Mouse (Mus musculus) lung, embryonic 16.5 days (tissue): Measurements from ENCODE around the gene Lbx1. TPM values are rescaled to one million over a fixed set of nuclear protein-coding genes. Genes with fewer than 3 reads are reported as not detected.

ENCODE experiments used
- ATAC-seq: fragments of 200-750 bp; cut with Nextera tagmentation; 2 replicates; pipeline ENCODE4 v1.8.0; 2017; ENCODE audit warnings: low read depth, mild to moderate bottlenecking, moderate library complexity
- H3K27ac ChIP-seq: fragments of 300-500 bp; sonication (generic); 2 replicates; pipeline ENCODE4 v1.5.1; 2014; ENCODE audit warnings: mild to moderate bottlenecking, control low read depth, low read length
- H3K27me3 ChIP-seq: fragments of 300-500 bp; sonication (generic); 2 replicates; pipeline ENCODE4 v1.6.1; 2014; ENCODE audit warnings: low read depth, low read length, mixed read lengths; ENCODE audit not compliant: control insufficient read depth, insufficient read depth
- H3K36me3 ChIP-seq: fragments of 300-500 bp; sonication (generic); 2 replicates; pipeline ENCODE4 v1.6.1; 2014; ENCODE audit warnings: low read length; ENCODE audit not compliant: control insufficient read depth, insufficient read depth
- H3K4me1 ChIP-seq: fragments of 300-500 bp; sonication (generic); replicated peaks from 2 replicates; pipeline ENCODE4 v1.6.1; 2014; ENCODE audit warnings: low read length, mixed read lengths; ENCODE audit not compliant: control insufficient read depth, insufficient read depth
- H3K4me2 ChIP-seq: fragments of 300-500 bp; sonication (generic); 2 replicates; pipeline ENCODE4 v1.6.1; 2014; ENCODE audit warnings: low read depth, low read length, control low read depth
- H3K4me3 ChIP-seq: fragments of 300-500 bp; sonication (generic); 2 replicates; pipeline ENCODE4 v1.5.1; 2014; ENCODE audit warnings: mild to moderate bottlenecking, low read length, control low read depth
- H3K9ac ChIP-seq: fragments of 300-500 bp; sonication (generic); 2 replicates; pipeline ENCODE4 v1.6.1; 2014; ENCODE audit warnings: low read length, control low read depth
- H3K9me3 ChIP-seq: fragments of 300-500 bp; sonication (generic); 2 replicates; pipeline ENCODE4 v1.6.1; 2016; ENCODE audit warnings: low read length; ENCODE audit not compliant: control insufficient read depth
- WGBS: fragments of 180-500 bp; shearing (Covaris S2); extraction: QIAGEN DNeasy Blood & Tissue Kit; methylation state at CpG from one replicate; pipeline ENCODE4 v1.1.7; 2014; 5-methylcytosine and 5-hydroxymethylcytosine counted together
- polyA plus RNA-seq: library from polyadenylated mRNA; unstranded; fragments of >200 nt; fragmentation: Nextera tagmentation; extraction: Ambion mirVana; gene quantifications from 2 replicates; pipeline ENCODE4 v1.2.1, GENCODE M21; 2015

Gene Lbx1
- polyA plus RNA-seq, 1 experiment from 2014 or later, result not detected

GRCm38 (mm10) chr19:45235331-45235741, 276 bp downstream of the Lbx1 start:
- H3K27me3 ChIP-seq, result peaks cover 93% of the 10 kb centered on the region
- peak overlapping the region; percentile 44 for H3K4me2 ChIP-seq
- peak overlapping the region; percentile 29 for H3K4me3 ChIP-seq
- WGBS, result under 1% methylated on average over 48 of the region's 53 CpGs
- no peaks in the 10 kb centered on the region for H3K36me3 ChIP-seq
- H3K4me1 ChIP-seq, result peaks cover 30% of the 10 kb centered on the region
- H3K9ac ChIP-seq, result no peak overlapping the region
- H3K27ac ChIP-seq, result no peak overlapping the region
- no peaks in the 10 kb centered on the region for H3K9me3 ChIP-seq
- ATAC-seq, result no peak

DNA sequence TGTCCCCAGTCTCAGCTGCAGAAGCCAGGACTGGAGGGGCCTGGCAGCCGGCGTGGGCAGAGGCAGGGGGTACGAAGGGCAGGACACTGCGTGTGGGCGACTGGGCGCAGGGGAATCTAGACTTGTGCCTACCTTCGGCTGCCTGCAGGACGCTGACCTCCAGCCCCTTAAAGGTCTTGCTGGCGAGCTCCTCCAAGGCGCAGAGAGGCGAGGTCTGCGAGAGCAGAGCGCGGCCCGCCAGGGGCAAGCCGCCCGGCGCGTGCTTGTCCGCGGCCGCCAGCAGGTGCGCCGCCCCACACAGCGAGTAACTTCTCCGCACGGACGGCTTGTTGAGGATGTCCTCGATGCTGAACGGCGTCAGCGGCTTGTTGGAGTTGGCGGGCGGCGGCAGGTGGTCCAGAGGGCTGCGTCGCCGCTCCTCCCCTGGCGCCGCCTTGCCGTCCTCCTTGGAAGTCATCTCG, 811 bp downstream of the Lbx1 start:
- Histone ChIP-seq H3K9ac (no peak overlapping the region), H3K4me2 (peak overlapping the region; percentile 44), H3K4me3 (peak overlapping the region; percentile 29), H3K36me3 (no peaks in the 10 kb centered on the region), H3K27me3 (peaks cover 94% of the 10 kb centered on the region), H3K4me1 (peaks cover 30% of the 10 kb centered on the region), H3K27ac (no peak overlapping the region), H3K9me3 (no peaks in the 10 kb centered on the region)
- under 1% methylated on average over 36 of the region's 42 CpGs for WGBS
- ATAC-seq, result no peak

- Histone ChIP-seq H3K9ac (no peak overlapping the region), H3K36me3 (no peaks in the 10 kb centered on the region), H3K4me3 (no peak overlapping the region), H3K9me3 (no peaks in the 10 kb centered on the region), H3K4me2 (no peak overlapping the region), H3K27ac (no peak overlapping the region), H3K4me1 (peaks cover 35% of the 10 kb centered on the region), H3K27me3 (peaks cover 98% of the 10 kb centered on the region)
- 2% methylated on average over 22 of the region's 22 CpGs for WGBS
- ATAC-seq, result no peak
These were observed 1.3 kb downstream of the Lbx1 start for GRCm38 (mm10) chr19:45234191-45234770.

- Histone ChIP-seq H3K4me1 (peaks cover 37% of the 10 kb centered on the region), H3K36me3 (no peaks in the 10 kb centered on the region), H3K9ac (no peak overlapping the region), H3K27ac (no peak overlapping the region), H3K27me3 (peaks cover 96% of the 10 kb centered on the region), H3K9me3 (no peaks in the 10 kb centered on the region), H3K4me3 (peak overlapping the region; percentile 6; the same call in 1 of the 2 replicates), H3K4me2 (peak overlapping the region; percentile 17; the same call in 1 of the 2 replicates)
- no peak for ATAC-seq
- under 1% methylated on average over 60 of the region's 60 CpGs for WGBS
These were observed 2.0 kb downstream of the Lbx1 start for GRCm38 (mm10) chr19:45233496-45234127.

DNA sequence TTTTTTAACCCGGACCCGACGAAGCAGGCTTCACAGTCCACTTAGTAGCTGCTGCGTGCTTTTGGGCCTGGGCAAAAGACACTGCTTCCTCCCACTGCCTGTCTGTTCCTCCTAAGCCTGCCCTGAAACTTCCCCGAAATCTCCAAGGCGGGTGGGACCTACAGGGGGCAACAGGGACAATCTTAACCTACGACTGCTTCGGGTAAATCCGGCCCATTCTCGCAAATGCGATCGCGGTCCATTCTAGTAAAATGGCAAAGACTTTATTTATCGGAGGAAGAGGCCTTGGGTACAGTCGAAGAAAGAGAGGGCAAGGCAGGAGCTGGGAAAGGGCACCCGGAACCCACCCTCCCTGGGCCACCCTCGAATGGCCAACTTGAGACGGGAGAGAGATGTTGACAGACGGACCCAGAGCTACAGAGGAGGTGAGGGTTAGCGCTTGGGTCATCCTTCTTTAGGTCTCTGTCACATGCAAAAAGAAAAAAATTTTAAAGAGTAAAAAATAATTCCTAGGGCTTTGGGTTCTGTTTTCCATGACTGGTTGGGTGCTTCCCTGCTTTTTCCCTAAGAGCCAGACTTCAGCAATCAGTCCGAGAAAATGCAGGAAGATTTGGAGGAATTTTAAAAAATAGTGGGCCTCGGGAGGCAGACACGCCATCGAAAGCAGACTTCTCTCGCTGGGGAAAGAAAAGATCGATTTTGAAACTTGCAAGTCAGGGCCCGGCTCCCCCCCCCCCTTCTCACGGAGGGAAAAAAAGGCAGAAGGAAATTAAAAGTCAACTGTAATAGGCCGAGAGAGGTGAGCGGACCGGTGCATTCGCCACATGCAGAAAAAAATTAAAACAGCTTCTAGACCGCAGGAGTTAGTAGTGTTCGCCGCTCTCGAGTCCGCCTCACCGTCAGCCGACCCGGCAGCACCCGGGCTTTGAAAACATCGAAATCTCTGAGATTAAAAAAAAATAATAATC, 2.9 kb downstream of the Lbx1 start:
- WGBS, result 1% methylated on average over 42 of the region's 42 CpGs
- Histone ChIP-seq H3K27ac (no peak overlapping the region), H3K27me3 (peaks cover 96% of the 10 kb centered on the region), H3K4me2 (0 out of 2 replicates have a peak overlapping the region, but pooled peaks have one; percentile 17), H3K9ac (no peak overlapping the region), H3K9me3 (no peaks in the 10 kb centered on the region), H3K4me3 (no peak overlapping the region), H3K4me1 (peaks cover 37% of the 10 kb centered on the region), H3K36me3 (no peaks in the 10 kb centered on the region)
- no peak for ATAC-seq

DNA sequence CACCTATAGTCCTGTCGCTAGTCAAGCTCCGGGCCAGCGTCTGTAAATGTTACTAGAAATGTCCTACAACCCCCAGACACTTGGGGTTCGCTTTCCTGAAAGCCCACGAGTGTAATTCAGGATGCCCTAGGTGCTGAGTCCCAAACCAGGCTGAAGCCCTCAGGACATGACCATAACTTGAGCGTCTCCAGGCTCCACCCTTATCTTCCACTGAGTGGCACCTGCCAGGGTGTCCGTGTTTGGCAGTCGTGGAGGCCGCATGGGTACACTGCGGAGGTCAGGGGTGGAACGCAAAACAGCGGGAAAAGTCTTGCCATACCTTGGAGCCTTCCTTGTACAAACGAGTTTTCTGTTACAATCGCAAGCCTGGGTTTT, 3.6 kb downstream of the Lbx1 start:
- no peaks in the 10 kb centered on the region for H3K9me3 ChIP-seq
- H3K4me3 ChIP-seq, result peak overlapping the region; percentile 17
- H3K27ac ChIP-seq, result no peak overlapping the region
- peaks cover 37% of the 10 kb centered on the region for H3K4me1 ChIP-seq
- no peak overlapping the region for H3K4me2 ChIP-seq
- under 1% methylated on average over 14 of the region's 14 CpGs for WGBS
- no peak overlapping the region for H3K9ac ChIP-seq
- H3K27me3 ChIP-seq, result peaks cover 96% of the 10 kb centered on the region
- ATAC-seq, result no peak
- H3K36me3 ChIP-seq, result no peaks in the 10 kb centered on the region

DNA sequence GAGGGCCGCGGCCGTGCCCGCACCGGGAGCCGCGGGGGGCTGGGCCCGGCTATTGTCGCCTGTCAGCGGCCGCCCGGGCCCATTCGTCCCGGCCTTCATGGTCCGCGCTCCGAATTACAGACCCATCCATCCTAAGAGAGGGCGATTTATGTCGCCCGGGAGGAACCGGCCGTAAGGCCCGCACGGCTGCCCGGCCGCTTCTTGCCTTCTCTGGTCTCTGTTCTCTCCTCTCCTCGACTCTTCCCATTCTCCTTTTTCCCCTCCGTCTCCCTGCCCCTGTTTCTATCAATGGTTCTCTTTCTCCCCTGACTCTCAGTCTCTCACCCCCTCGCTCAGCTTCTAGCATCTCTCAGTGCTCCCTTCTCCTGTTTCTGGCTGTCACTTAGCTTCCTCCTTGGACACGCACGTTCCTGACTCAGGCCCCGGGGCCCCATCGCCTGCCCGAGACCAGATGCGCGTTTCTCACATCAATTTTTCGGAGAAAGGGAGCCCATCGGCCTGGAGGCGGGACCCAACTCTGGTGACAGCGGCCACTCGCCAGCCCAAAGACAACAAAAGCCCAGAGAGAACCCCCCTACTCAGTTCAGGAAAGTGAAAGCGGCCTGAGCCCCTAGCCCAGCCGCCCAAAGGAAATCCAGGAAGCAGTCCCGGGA, 4.1 kb downstream of the Lbx1 start:
- H3K9ac ChIP-seq, result no peak overlapping the region
- no peak for ATAC-seq
- H3K4me2 ChIP-seq, result peak overlapping the region; percentile 27
- H3K4me1 ChIP-seq, result peaks cover 33% of the 10 kb centered on the region
- under 1% methylated on average over 44 of the region's 44 CpGs for WGBS
- peaks cover 97% of the 10 kb centered on the region for H3K27me3 ChIP-seq
- H3K9me3 ChIP-seq, result no peaks in the 10 kb centered on the region
- H3K4me3 ChIP-seq, result peak overlapping the region; percentile 17
- no peak overlapping the region for H3K27ac ChIP-seq
- no peaks in the 10 kb centered on the region for H3K36me3 ChIP-seq

GRCm38 (mm10) chr19:45230848-45231382, 4.7 kb downstream of the Lbx1 start:
- no peak overlapping the region for H3K9ac ChIP-seq
- peaks cover 27% of the 10 kb centered on the region for H3K4me1 ChIP-seq
- peak overlapping the region; percentile 17 for H3K4me3 ChIP-seq
- H3K27ac ChIP-seq, result no peak overlapping the region
- H3K4me2 ChIP-seq, result peak overlapping the region; percentile 27
- WGBS, result 2% methylated on average over 37 of the region's 51 CpGs
- H3K9me3 ChIP-seq, result no peaks in the 10 kb centered on the region
- H3K27me3 ChIP-seq, result peaks cover 97% of the 10 kb centered on the region
- H3K36me3 ChIP-seq, result no peaks in the 10 kb centered on the region
- ATAC-seq, result no peak
